30 mouse cellular contexts compared by ENCODE assay signal in the genomic region with DNA sequence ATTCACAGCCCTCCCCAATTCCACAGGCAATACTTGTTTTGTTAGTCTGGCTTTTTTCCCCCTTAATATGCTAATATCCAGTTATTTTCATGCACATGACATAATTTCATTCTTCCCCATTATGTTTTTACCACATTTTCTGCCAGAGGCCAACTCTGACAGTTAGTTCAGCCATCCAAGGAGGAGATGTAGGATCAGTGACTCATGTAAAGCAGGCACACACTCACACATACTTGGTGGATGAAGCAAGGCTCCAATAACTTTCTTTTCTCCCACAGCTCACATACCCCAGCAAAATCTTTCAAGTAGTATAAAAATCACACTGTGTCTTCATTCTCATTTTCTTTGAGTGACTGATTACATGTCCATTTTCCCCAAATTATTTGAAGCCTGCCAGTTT. TPM values are rescaled to one million over a fixed set of nuclear protein-coding genes. Genes with fewer than 3 reads are reported as not detected.
"Had no signal": no experiment of that assay in that cellular context is flagged by ENCODE, and none has a peak within 500 bp of the region (broad histone marks: within the 10 kb centered on the region; RNA-seq: fewer than 3 reads in every experiment).

No protein-coding gene starts in this region.

- ATAC-seq: hindbrain, postnatal 0 days; intestine, embryonic 16.5 days; liver, embryonic 12.5 days had no signal

- H3K4me2 ChIP-seq: heart, embryonic 11.5 days; heart, embryonic 13.5 days; heart, embryonic 15.5 days; hindbrain, embryonic 13.5 days; hindbrain, embryonic 15.5 days; kidney, embryonic 15.5 days; limb, embryonic 13.5 days; limb, embryonic 15.5 days; liver, embryonic 12.5 days had no signal

- H3K36me3 ChIP-seq: heart, embryonic 13.5 days; heart, embryonic 15.5 days; hindbrain, embryonic 13.5 days; hindbrain, embryonic 15.5 days; kidney, embryonic 15.5 days; limb, embryonic 13.5 days; limb, embryonic 15.5 days; liver, embryonic 12.5 days had no signal

- H3K4me3 ChIP-seq: gastrocnemius, adult 2 months; heart, adult 2 months; heart, embryonic 13.5 days; heart, embryonic 15.5 days; hindbrain, embryonic 13.5 days; hindbrain, embryonic 15.5 days; kidney, embryonic 15.5 days; layer of hippocampus, adult 2 months; left cerebral cortex, adult 2 months; limb, embryonic 13.5 days; limb, embryonic 15.5 days; liver, embryonic 12.5 days had no signal

- H3K27me3 ChIP-seq: heart, embryonic 13.5 days; heart, embryonic 15.5 days; hindbrain, embryonic 13.5 days; hindbrain, embryonic 15.5 days; kidney, embryonic 15.5 days; limb, embryonic 13.5 days; limb, embryonic 15.5 days; liver, embryonic 12.5 days had no signal

- DNase-seq: gastrocnemius, adult 2 months; gastrocnemius, postnatal 10 days; gastrocnemius, postnatal 36 days; heart, adult 11 months; heart, adult 2 months; heart, postnatal 14 days; heart, postnatal 36 days; kidney, adult 11 months; kidney, adult 2 months; kidney, adult 9 months; kidney, postnatal 14 days; kidney, postnatal 36 days; left cerebral cortex, postnatal 4 days had no signal

RNA-seq across cellular contexts. Expression of a gene that starts 28.5 kb away (rescaled TPM):
- total RNA-seq: hematopoietic stem cell, adult 5-6 weeks had no signal
- polyA plus RNA-seq: limb, embryonic 11.5 days; liver, adult 2 months; liver, embryonic 12.5 days; liver, embryonic 14.5 days had no signal
